Comparison of ENCODE assay signal across 8 mouse cellular contexts in the genomic region with DNA sequence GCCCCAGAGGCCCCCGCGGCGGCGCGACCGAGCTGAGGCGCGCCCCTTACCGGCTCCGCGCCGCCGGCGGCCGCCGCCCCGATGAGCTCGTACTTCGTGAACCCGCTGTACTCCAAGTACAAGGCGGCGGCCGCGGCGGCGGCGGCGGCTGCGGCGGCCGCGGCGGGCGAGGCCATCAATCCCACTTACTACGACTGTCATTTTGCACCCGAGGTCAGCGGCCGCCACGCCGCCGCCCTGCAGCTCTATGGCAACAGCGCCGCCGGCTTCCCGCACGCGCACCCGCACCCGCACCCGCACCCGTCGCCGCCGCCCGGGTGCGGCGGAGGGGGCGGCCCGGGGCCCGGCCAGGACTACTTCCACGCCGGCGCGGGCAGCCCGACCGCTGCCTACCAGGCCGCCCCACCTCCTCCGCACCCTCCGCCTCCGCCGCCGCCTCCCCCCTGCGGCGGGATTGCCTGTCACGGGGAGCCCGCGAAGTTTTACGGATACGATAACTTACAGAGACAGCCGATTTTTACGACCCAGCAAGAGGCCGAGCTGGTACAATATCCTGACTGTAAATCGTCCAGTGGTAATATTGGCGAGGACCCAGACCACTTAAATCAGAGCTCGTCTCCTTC. TPM values are rescaled to one million over a fixed set of nuclear protein-coding genes. Genes with fewer than 3 reads are reported as not detected.
A peak's percentile ranks its signal among the peaks of the same experiment; 100 is the strongest.
DNase-seq lines count a peak whose midpoint lies in the region; ATAC-seq lines count a peak whose summit lies in the region.

No protein-coding gene starts in this region.

- H3K36me3 ChIP-seq in forebrain, embryonic 10.5 days (replicated peaks), result no peaks in the 10 kb centered on the region
- no peaks in the 10 kb centered on the region for H3K36me3 ChIP-seq in midbrain, embryonic 15.5 days (replicated peaks)

- H3K9ac ChIP-seq in midbrain, embryonic 15.5 days, result no peak overlapping the region

- H3K27ac ChIP-seq in forebrain, embryonic 10.5 days, result no peak overlapping the region
- no peak overlapping the region for H3K27ac ChIP-seq in midbrain, embryonic 15.5 days

- peak overlapping the region; percentile 46 for H3K4me2 ChIP-seq in midbrain, embryonic 15.5 days

- H3K27me3 ChIP-seq in forebrain, embryonic 10.5 days (ENCODE audit: poor library complexity, severe bottlenecking), result peaks cover 100% of the 10 kb centered on the region
- peaks cover 88% of the 10 kb centered on the region for H3K27me3 ChIP-seq in midbrain, embryonic 15.5 days (replicated peaks)

- no peak for ATAC-seq in midbrain, embryonic 15.5 days (replicated peaks)

- H3K9me3 ChIP-seq in forebrain, embryonic 10.5 days, result no peaks in the 10 kb centered on the region
- no peaks in the 10 kb centered on the region for H3K9me3 ChIP-seq in midbrain, embryonic 15.5 days

- H3K4me3 ChIP-seq in forebrain, embryonic 10.5 days, result peak overlapping the region; percentile 46
- peak overlapping the region; percentile 28 for H3K4me3 ChIP-seq in midbrain, embryonic 15.5 days

- WGBS in forebrain, embryonic 10.5 days, result under 1% methylated on average over 71 of the region's 85 CpGs
- under 1% methylated on average over 52 of the region's 85 CpGs for WGBS in midbrain, embryonic 15.5 days

- DNase-seq in thymus, postnatal 4 days, result peak; percentile 52
- DNase-seq in thymus, postnatal 36 days, result no peak
- DNase-seq in forebrain, embryonic 10.5 days (ENCODE audit: extremely low spot score, low spot score), result peak; percentile 56
- peak; percentile 56 to 58 for DNase-seq in kidney, adult 8-10 months
- DNase-seq in frontal cortex, postnatal 14 days (ENCODE audit: low spot score in 2 of 2), result no peak
- no peak for DNase-seq in c-Kit-positive CD71-positive TER-119-positive erythroid progenitor cells, embryonic 14.5 days (ENCODE audit: low spot score)
- no peak for DNase-seq in spleen, postnatal 14 days (ENCODE audit: low spot score in 2 of 2)

- peaks cover 16% of the 10 kb centered on the region for H3K4me1 ChIP-seq in forebrain, embryonic 10.5 days
- peaks cover 11% of the 10 kb centered on the region for H3K4me1 ChIP-seq in midbrain, embryonic 15.5 days

RNA-seq across cellular contexts. Expression of gene Hoxd8, which starts 1.2 kb away (rescaled TPM):
- not detected in 2 replicates for polyA plus RNA-seq in forebrain, embryonic 10.5 days (2016; fragmentation: Nextera tagmentation; extraction: Ambion mirVana)
- 0.08 and 0.10 TPM in 2 replicates for polyA plus RNA-seq in midbrain, embryonic 15.5 days (2015; fragmentation: Nextera tagmentation; extraction: Ambion mirVana)

RNA-seq across cellular contexts. Expression of gene Hoxd3, which starts 6.1 kb away (rescaled TPM):
- 0.10 TPM in 1 of 2 replicates, not detected in the other for polyA plus RNA-seq in forebrain, embryonic 10.5 days (2016; fragmentation: Nextera tagmentation; extraction: Ambion mirVana)
- polyA plus RNA-seq in midbrain, embryonic 15.5 days (2015; fragmentation: Nextera tagmentation; extraction: Ambion mirVana), result 0.09 and 0.21 TPM in 2 replicates

RNA-seq across cellular contexts. Expression of gene Hoxd4, which starts 6.2 kb away (rescaled TPM):
- polyA plus RNA-seq in forebrain, embryonic 10.5 days (2016; fragmentation: Nextera tagmentation; extraction: Ambion mirVana), result not detected in 2 replicates
- polyA plus RNA-seq in midbrain, embryonic 15.5 days (2015; fragmentation: Nextera tagmentation; extraction: Ambion mirVana), result not detected in 2 replicates

RNA-seq across cellular contexts. Expression of gene Hoxd9, which starts 8.1 kb away (rescaled TPM):
- polyA plus RNA-seq in forebrain, embryonic 10.5 days (2016; fragmentation: Nextera tagmentation; extraction: Ambion mirVana), result not detected in 2 replicates
- not detected in 2 replicates for polyA plus RNA-seq in midbrain, embryonic 15.5 days (2015; fragmentation: Nextera tagmentation; extraction: Ambion mirVana)

RNA-seq across cellular contexts. Expression of gene Hoxd10, which starts 13.9 kb away (rescaled TPM):
- polyA plus RNA-seq in forebrain, embryonic 10.5 days (2016; fragmentation: Nextera tagmentation; extraction: Ambion mirVana), result not detected in 2 replicates
- not detected in 2 replicates for polyA plus RNA-seq in midbrain, embryonic 15.5 days (2015; fragmentation: Nextera tagmentation; extraction: Ambion mirVana)

Comparison
In these comparisons a context has a peak if more than half of its experiments do, and no peak if none do; other contexts are left out.
1. DNase-seq: peak in thymus, postnatal 4 days (single experiment), forebrain, embryonic 10.5 days (single experiment) and kidney, adult 8-10 months (2 of 2); none in thymus, postnatal 36 days (0 of 2), frontal cortex, postnatal 14 days (0 of 2), c-Kit-positive CD71-positive TER-119-positive erythroid progenitor cells, embryonic 14.5 days (single experiment) and spleen, postnatal 14 days (0 of 2).